ENCODE assay signal across 8 mouse cellular contexts in the genomic region with DNA sequence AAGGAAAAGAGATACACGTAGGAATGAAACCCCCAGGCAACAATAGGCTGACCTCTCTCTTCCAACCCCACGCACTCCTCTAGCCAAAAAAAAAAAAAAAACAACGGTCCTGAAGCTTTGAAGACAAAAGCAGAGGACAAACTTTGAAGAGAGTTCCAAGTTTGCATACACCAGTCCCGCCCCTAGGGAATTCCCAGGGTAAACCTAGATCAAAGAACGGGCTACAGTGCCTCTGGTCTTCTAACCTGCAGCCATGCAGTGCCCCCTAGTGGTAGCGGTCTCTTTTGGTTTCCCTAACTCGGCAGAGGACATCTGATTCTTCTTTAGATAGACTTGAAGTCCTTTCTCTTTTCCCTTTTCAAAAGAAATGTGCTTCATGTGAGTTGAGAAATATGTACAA. TPM values are rescaled to one million over a fixed set of nuclear protein-coding genes. Genes with fewer than 3 reads are reported as not detected.
DNase-seq lines count a peak whose midpoint lies in the region; ATAC-seq and TF ChIP-seq lines count a peak whose summit lies in the region.

No protein-coding gene starts in this region.

- no peaks in the 10 kb centered on the region for H3K4me1 ChIP-seq in forebrain, embryonic 14.5 days (ENCODE audit: control insufficient read depth, insufficient read depth, low read length)
- H3K4me1 ChIP-seq in liver, postnatal 0 days (ENCODE audit: insufficient read depth), result no peaks in the 10 kb centered on the region
- no peaks in the 10 kb centered on the region for H3K4me1 ChIP-seq in neural tube, embryonic 15.5 days

- no peaks in the 10 kb centered on the region for H3K9me3 ChIP-seq in forebrain, embryonic 14.5 days (replicated peaks; ENCODE audit: control insufficient read depth, low read length)
- H3K9me3 ChIP-seq in liver, postnatal 0 days (ENCODE audit: low read length), result no peaks in the 10 kb centered on the region
- H3K9me3 ChIP-seq in neural tube, embryonic 15.5 days (replicated peaks), result no peaks in the 10 kb centered on the region

- no peaks in the 10 kb centered on the region for H3K27me3 ChIP-seq in forebrain, embryonic 14.5 days (replicated peaks; ENCODE audit: control insufficient read depth, insufficient read depth, low read length)
- no peaks in the 10 kb centered on the region for H3K27me3 ChIP-seq in liver, postnatal 0 days (ENCODE audit: insufficient read depth, low read length)
- no peaks in the 10 kb centered on the region for H3K27me3 ChIP-seq in neural tube, embryonic 15.5 days (replicated peaks)

- no peak overlapping the region for H3K4me2 ChIP-seq in forebrain, embryonic 14.5 days (ENCODE audit: low read length)
- H3K4me2 ChIP-seq in liver, postnatal 0 days (ENCODE audit: low read depth, low read length), result peak overlapping the region; percentile 34
- H3K4me2 ChIP-seq in neural tube, embryonic 15.5 days, result no peak overlapping the region

- no peak overlapping the region for H3K27ac ChIP-seq in forebrain, embryonic 14.5 days (ENCODE audit: low read depth, low read length)
- no peak overlapping the region for H3K27ac ChIP-seq in liver, postnatal 0 days (ENCODE audit: low read depth)
- H3K27ac ChIP-seq in neural tube, embryonic 15.5 days (replicated peaks), result no peak overlapping the region

- WGBS in forebrain, embryonic 14.5 days, result 2% methylated on average over 7 of the region's 7 CpGs
- 4% methylated on average over 7 of the region's 7 CpGs for WGBS in large intestine, adult 2 months
- WGBS in liver, postnatal 0 days (ENCODE audit: insufficient replicate concordance), result 4% methylated on average over 7 of the region's 7 CpGs
- 4% methylated on average over 7 of the region's 7 CpGs for WGBS in neural tube, embryonic 15.5 days

- intact Hi-C loops in heart, postnatal 14 days (cut with DNase I), result loop anchor here (1.0 kb wide), 2 partner anchors 71 to 154 kb away; no protein-coding TSS in a partner anchor

- DNase-seq in CD8-positive naive resting alpha-beta T cell, adult 2 months (ENCODE audit: low read depth in 2 of 2, low spot score in 2 of 2), result peak; percentile 85 to 86
- peak; percentile 77 for DNase-seq in c-Kit-positive CD71-negative TER-119-negative erythroid progenitor cells, embryonic 14.5 days (ENCODE audit: low read depth)
- peak; percentile 97 for DNase-seq in forebrain, embryonic 14.5 days (ENCODE audit: low spot score)
- peak; percentile 89 to 93 for DNase-seq in heart, postnatal 14 days
- peak; percentile 70 for DNase-seq in large intestine, adult 2 months (ENCODE audit: low read depth, low spot score)
- peak; percentile 89 for DNase-seq in liver, postnatal 0 days
- peak; percentile 84 for DNase-seq in testis, postnatal 14 days (ENCODE audit: low spot score)

- no peak for TF ChIP-seq EP300 in liver, postnatal 0 days (IDR thresholded peaks at IDR 0.05; ENCODE audit: low read depth)

- no peaks in the 10 kb centered on the region for H3K36me3 ChIP-seq in forebrain, embryonic 14.5 days (ENCODE audit: control insufficient read depth, insufficient read depth, low read length)
- H3K36me3 ChIP-seq in liver, postnatal 0 days (replicated peaks; ENCODE audit: insufficient read depth, low read length), result no peaks in the 10 kb centered on the region
- no peaks in the 10 kb centered on the region for H3K36me3 ChIP-seq in neural tube, embryonic 15.5 days

- TF ChIP-seq CTCF in liver, postnatal 0 days (IDR thresholded peaks at IDR 0.05; ENCODE audit: low read depth), result peak; percentile 92

- ATAC-seq in forebrain, embryonic 14.5 days, result peak; percentile 91
- peak; percentile 67 for ATAC-seq in liver, postnatal 0 days
- ATAC-seq in neural tube, embryonic 15.5 days (ENCODE audit: low FRiP score), result peak; percentile 82; the same call in 1 of the 2 replicates

- H3K4me3 ChIP-seq in forebrain, embryonic 14.5 days (ENCODE audit: low read depth, low read length), result no peak overlapping the region
- H3K4me3 ChIP-seq in liver, postnatal 0 days (ENCODE audit: low read depth, low read length), result no peak overlapping the region
- H3K4me3 ChIP-seq in neural tube, embryonic 15.5 days (replicated peaks), result no peak overlapping the region

- H3K9ac ChIP-seq in forebrain, embryonic 14.5 days (ENCODE audit: low read length), result no peak overlapping the region
- no peak overlapping the region for H3K9ac ChIP-seq in liver, postnatal 0 days (replicated peaks)
- H3K9ac ChIP-seq in neural tube, embryonic 15.5 days (replicated peaks), result no peak overlapping the region

RNA-seq across cellular contexts. Expression of gene Spata3, which starts 8.8 kb away (rescaled TPM):
- polyA plus RNA-seq in forebrain, embryonic 14.5 days (2014; fragmentation: Nextera tagmentation; extraction: Ambion mirVana), result 0.45 TPM in 1 of 2 replicates, not detected in the other
- total RNA-seq in heart, postnatal 14 days (2021), result not detected
- not detected in 2 replicates for polyA plus RNA-seq in large intestine, adult 2 months (2012; rRNA removed)
- polyA plus RNA-seq in liver, postnatal 0 days (2015; fragmentation: Nextera tagmentation; extraction: Ambion mirVana), result 0.09 TPM in 2 replicates
- polyA plus RNA-seq in neural tube, embryonic 15.5 days (2015; fragmentation: Nextera tagmentation; extraction: Ambion mirVana), result 0.41 and 0.60 TPM in 2 replicates

RNA-seq across cellular contexts. Expression of gene 2810459M11Rik, which starts 37.9 kb away (rescaled TPM):
- polyA plus RNA-seq in forebrain, embryonic 14.5 days (2014; fragmentation: Nextera tagmentation; extraction: Ambion mirVana), result 8.8 and 9.5 TPM in 2 replicates
- total RNA-seq in heart, postnatal 14 days (2021), result not detected
- polyA plus RNA-seq in large intestine, adult 2 months (2012; rRNA removed), result 4.2 and 7.3 TPM in 2 replicates
- 30.8 and 38.3 TPM in 2 replicates for polyA plus RNA-seq in liver, postnatal 0 days (2015; fragmentation: Nextera tagmentation; extraction: Ambion mirVana)
- 7.0 and 7.2 TPM in 2 replicates for polyA plus RNA-seq in neural tube, embryonic 15.5 days (2015; fragmentation: Nextera tagmentation; extraction: Ambion mirVana)

RNA-seq across cellular contexts. Expression of gene Gpr55, which starts 47.0 kb away (rescaled TPM):
- 0.05 TPM in 1 of 2 replicates, not detected in the other for polyA plus RNA-seq in forebrain, embryonic 14.5 days (2014; fragmentation: Nextera tagmentation; extraction: Ambion mirVana)
- total RNA-seq in heart, postnatal 14 days (2021), result not detected
- polyA plus RNA-seq in large intestine, adult 2 months (2012; rRNA removed), result 2.0 and 4.9 TPM in 2 replicates
- 0.12 and 0.20 TPM in 2 replicates for polyA plus RNA-seq in liver, postnatal 0 days (2015; fragmentation: Nextera tagmentation; extraction: Ambion mirVana)
- polyA plus RNA-seq in neural tube, embryonic 15.5 days (2015; fragmentation: Nextera tagmentation; extraction: Ambion mirVana), result 0.10 and 0.19 TPM in 2 replicates

RNA-seq across cellular contexts. Expression of gene Psmd1, which starts 56.4 kb away (rescaled TPM):
- polyA plus RNA-seq in forebrain, embryonic 14.5 days (2014; fragmentation: Nextera tagmentation; extraction: Ambion mirVana), result 186 and 198 TPM in 2 replicates
- total RNA-seq in heart, postnatal 14 days (2021), result 100 to 1,000 TPM in 1 of 2 experiments, 10 to 100 TPM in 1; 98.5 to 105 TPM
- polyA plus RNA-seq in large intestine, adult 2 months (2012; rRNA removed), result 55.9 and 64.8 TPM in 2 replicates
- polyA plus RNA-seq in liver, postnatal 0 days (2015; fragmentation: Nextera tagmentation; extraction: Ambion mirVana), result 60.0 and 68.1 TPM in 2 replicates
- polyA plus RNA-seq in neural tube, embryonic 15.5 days (2015; fragmentation: Nextera tagmentation; extraction: Ambion mirVana), result 180 and 184 TPM in 2 replicates
